Mouse (Mus musculus): ENCODE measurements at regions not wholly inside any gene's neighbourhood (a gene's known extent, or its start where the extent isn't known, plus 50 kb on each side); places are given as distances from the start of the nearest gene placed in this dataset.

GRCm38 (mm10) chr8:10866696-10867395 is 141.4 kb downstream of the Irs2 start:
- no peak for DNase-seq

GRCm38 (mm10) chr8:10865941-10866513 is 142.2 kb downstream of the Irs2 start:
- DNase-seq, result peak in 1 of 2 experiments; percentile 29

GRCm38 (mm10) chr8:10865415-10865821 is 142.8 kb downstream of the Irs2 start:
- DNase-seq, result peak; percentile 13 to 45

GRCm38 (mm10) chr8:10862442-10862841 is 145.8 kb downstream of the Irs2 start:
- DNase-seq, result no peak

GRCm38 (mm10) chr8:10860810-10861209 is 147.4 kb downstream of the Irs2 start:
- DNase-seq, result no peak

- no peak for DNase-seq
Observed at GRCm38 (mm10) chr8:10857874-10858273, 150.4 kb downstream of the Irs2 start.

GRCm38 (mm10) chr8:10856996-10857720 is 151.1 kb downstream of the Irs2 start:
- DNase-seq, result no peak

- DNase-seq, result no peak
Observed at GRCm38 (mm10) chr8:10855696-10856095, 152.6 kb downstream of the Irs2 start.

GRCm38 (mm10) chr8:10855131-10855530 is 153.1 kb downstream of the Irs2 start:
- no peak for DNase-seq

GRCm38 (mm10) chr8:10854600-10854999 is 153.7 kb downstream of the Irs2 start:
- DNase-seq, result no peak

- no peak for DNase-seq
Observed at GRCm38 (mm10) chr8:10853901-10854300, 154.4 kb downstream of the Irs2 start.

- DNase-seq, result no peak
Observed at GRCm38 (mm10) chr8:10849916-10850315, 158.3 kb downstream of the Irs2 start.

- no peak for DNase-seq
Observed at GRCm38 (mm10) chr8:10845607-10846006, 162.7 kb downstream of the Irs2 start.

- DNase-seq, result no peak
Observed at GRCm38 (mm10) chr8:10840853-10841531, 167.3 kb downstream of the Irs2 start.

- no peak for DNase-seq
Observed at GRCm38 (mm10) chr8:10840044-10840443, 168.2 kb downstream of the Irs2 start.

GRCm38 (mm10) chr8:10835054-10835453 is 173.2 kb downstream of the Irs2 start:
- DNase-seq, result no peak

- DNase-seq, result no peak
Observed at GRCm38 (mm10) chr8:10831864-10832263, 176.4 kb downstream of the Irs2 start.

GRCm38 (mm10) chr8:10831277-10831676 is 177.0 kb downstream of the Irs2 start:
- DNase-seq, result no peak

GRCm38 (mm10) chr8:10830835-10831234 is 177.4 kb downstream of the Irs2 start:
- peak in 1 of 2 experiments; percentile 24 for DNase-seq

GRCm38 (mm10) chr8:10828580-10828979 is 179.7 kb downstream of the Irs2 start:
- DNase-seq, result no peak

- DNase-seq, result peak; percentile 25 to 33
Observed at GRCm38 (mm10) chr8:10827560-10827959, 180.7 kb downstream of the Irs2 start.

GRCm38 (mm10) chr8:10825981-10826380 is 182.3 kb downstream of the Irs2 start:
- DNase-seq, result no peak

- DNase-seq, result peak in 1 of 2 experiments; percentile 38
Observed at GRCm38 (mm10) chr8:10825192-10825926, 182.9 kb downstream of the Irs2 start.
